Mouse (Mus musculus): ENCODE measurements around the gene Ap1m2. TPM values are rescaled to one million over a fixed set of nuclear protein-coding genes. Genes with fewer than 3 reads are reported as not detected.

Gene Ap1m2
- polyA plus RNA-seq, 1 experiment from 2014 or later = 3.4 TPM

DNA sequence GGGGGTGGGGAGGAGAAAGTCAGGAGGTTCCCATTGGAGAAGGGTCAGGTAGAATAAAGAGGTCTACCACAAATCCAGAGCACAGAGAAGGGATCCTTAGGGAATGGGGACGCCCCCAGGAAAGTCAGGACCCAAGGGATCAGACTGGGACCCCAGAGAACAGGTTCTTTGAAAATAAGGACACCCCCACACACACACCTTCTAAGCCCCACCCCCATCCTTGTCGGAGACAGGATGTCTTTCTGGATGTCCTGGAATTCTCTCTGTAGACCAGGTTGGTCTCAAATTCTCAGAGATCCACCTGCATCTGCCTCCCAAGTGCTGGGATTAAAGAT, 22.8 kb downstream of the Ap1m2 start:
- H3K27ac ChIP-seq (ENCODE audit: low read depth, low read length) = no peak overlapping the region
- WGBS = 84% methylated on average over 2 of the region's 2 CpGs
- H3K9ac ChIP-seq (ENCODE audit: low read depth, low read length) = no peak overlapping the region
- H3K36me3 ChIP-seq (ENCODE audit: control insufficient read depth, insufficient read depth, low read length) = no peaks in the 10 kb centered on the region; the same call in 1 of the 2 replicates
- 0 out of 2 replicates have a peak overlapping the region, but pooled peaks have one; percentile 5 for H3K4me3 ChIP-seq (ENCODE audit: low read depth, low read length)
- peaks cover 8% of the 10 kb centered on the region for H3K4me1 ChIP-seq (replicated peaks; ENCODE audit: control insufficient read depth, insufficient read depth, low read length)
- no peaks in the 10 kb centered on the region for H3K27me3 ChIP-seq (ENCODE audit: control insufficient read depth, insufficient read depth, low read length)
- DNase-seq (ENCODE audit: low spot score) = no peak
- ATAC-seq (ENCODE audit: low FRiP score) = no peak
- 0 out of 2 replicates have a peak overlapping the region, but pooled peaks have one; percentile 4 for H3K4me2 ChIP-seq (replicated peaks; ENCODE audit: low read depth, low read length)
- H3K9me3 ChIP-seq (ENCODE audit: control insufficient read depth, low read length) = no peaks in the 10 kb centered on the region

DNA sequence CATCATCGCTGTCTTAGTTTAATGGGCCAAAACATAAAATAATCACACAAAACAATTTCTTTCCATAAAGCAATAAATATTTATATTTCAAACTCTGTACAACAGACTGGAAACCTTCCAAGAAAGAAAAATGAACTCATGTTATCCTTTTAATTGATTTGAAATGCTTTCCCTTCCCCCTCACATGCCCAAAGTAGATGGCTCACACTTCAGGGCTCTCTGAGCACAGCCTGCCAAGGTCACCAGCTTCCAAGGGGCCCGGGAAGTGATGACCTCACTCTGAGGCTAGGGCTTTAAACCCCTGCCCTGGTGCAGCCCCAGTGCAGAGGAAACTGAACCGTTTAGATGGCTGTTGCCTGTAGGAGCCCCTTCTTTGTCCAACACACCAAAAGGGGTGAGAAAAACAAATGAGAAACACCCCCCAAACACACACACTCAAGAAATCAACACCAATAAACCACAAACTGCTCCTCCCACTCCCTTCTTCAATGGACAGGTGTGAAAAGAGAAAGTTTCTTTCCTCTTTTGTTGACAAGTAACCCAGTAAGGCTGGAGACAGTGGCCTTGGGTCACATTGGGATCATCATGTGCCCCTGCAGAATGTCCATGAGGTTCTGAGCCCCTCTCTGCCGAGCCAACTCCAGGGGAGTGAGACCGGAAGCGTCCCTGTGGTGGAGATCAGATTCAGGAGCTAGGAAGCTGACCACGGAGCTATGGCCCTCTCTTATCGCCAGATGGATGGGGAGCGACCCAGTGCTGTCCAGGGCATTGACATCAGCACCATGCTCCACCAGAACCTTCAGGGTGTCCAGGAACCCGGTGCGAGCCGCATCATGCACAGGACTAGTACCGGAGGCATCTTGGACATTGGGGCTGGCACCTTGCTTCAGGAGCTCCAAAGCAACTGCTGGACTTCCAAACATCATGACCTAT, 23.5 kb downstream of the Ap1m2 start:
- H3K9me3 ChIP-seq (ENCODE audit: control insufficient read depth, low read length) = no peaks in the 10 kb centered on the region
- H3K9ac ChIP-seq (ENCODE audit: low read depth, low read length) = 0 out of 2 replicates have a peak overlapping the region, but pooled peaks have one; percentile 78
- peaks cover 5% of the 10 kb centered on the region for H3K36me3 ChIP-seq (ENCODE audit: control insufficient read depth, insufficient read depth, low read length)
- peaks cover 8% of the 10 kb centered on the region for H3K4me1 ChIP-seq (replicated peaks; ENCODE audit: control insufficient read depth, insufficient read depth, low read length)
- peak overlapping the region; percentile 77 for H3K27ac ChIP-seq (ENCODE audit: low read depth, low read length)
- H3K4me3 ChIP-seq (ENCODE audit: low read depth, low read length) = peak overlapping the region; percentile 80
- peak overlapping the region; percentile 80 for H3K4me2 ChIP-seq (replicated peaks; ENCODE audit: low read depth, low read length)
- 84% methylated on average over 13 of the region's 13 CpGs for WGBS
- no peak for DNase-seq (ENCODE audit: low spot score)
- no peaks in the 10 kb centered on the region for H3K27me3 ChIP-seq (ENCODE audit: control insufficient read depth, insufficient read depth, low read length)
- no peak for ATAC-seq (ENCODE audit: low FRiP score)

DNA sequence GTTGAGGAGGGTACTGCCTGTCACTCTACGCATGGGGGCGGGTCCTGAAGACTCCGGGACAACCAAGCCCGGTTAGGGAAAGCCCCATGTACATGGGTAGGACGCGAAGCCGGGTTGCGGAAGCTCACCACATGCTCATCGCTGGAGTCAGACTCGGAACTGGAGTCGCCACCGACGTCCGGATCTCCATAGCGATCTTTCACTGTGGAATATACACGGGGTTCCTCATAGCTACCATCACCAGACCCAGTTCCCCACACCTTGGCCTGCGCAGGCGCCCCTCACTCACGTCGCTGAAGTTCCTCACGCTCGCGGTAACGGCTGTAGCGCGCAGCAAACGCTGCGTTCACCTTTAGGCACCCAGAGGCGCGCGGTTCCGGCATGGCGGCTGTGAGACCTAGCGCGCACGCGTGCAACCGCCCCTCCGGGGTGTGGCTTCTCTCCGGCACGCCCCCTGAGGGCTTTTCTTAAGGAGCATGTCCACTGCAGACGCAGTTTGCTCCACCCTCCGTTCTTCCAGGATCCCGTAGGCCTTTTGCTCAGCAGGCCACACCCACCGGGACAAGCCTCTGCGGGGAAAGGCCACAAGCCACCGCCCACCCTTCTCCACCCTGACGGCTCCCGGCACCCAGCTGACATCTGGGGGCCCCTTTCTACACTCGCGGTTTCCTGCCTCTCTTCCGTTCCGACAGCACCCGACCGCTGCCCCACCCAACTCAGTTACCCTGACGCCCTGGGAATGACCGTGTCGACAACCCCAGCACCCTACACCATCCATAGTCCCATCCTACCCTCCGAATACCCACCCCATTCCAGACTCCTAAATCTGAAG, 24.4 kb downstream of the Ap1m2 start, which contains the start of gene Kri1:
Gene Kri1 (minus strand): TSS at position 399 of the 832 bp plus-strand sequence.
- H3K27me3 ChIP-seq (ENCODE audit: control insufficient read depth, insufficient read depth, low read length) = no peaks in the 10 kb centered on the region
- peaks cover 5% of the 10 kb centered on the region for H3K36me3 ChIP-seq (ENCODE audit: control insufficient read depth, insufficient read depth, low read length)
- peak; percentile 72 for ATAC-seq (ENCODE audit: low FRiP score)
- peak within 1 kb of the TSS; percentile 80 for H3K4me3 ChIP-seq (ENCODE audit: low read depth, low read length)
- WGBS = 1% methylated on average over 58 of the region's 59 CpGs
- H3K4me1 ChIP-seq (replicated peaks; ENCODE audit: control insufficient read depth, insufficient read depth, low read length) = peaks cover 8% of the 10 kb centered on the region
- H3K4me2 ChIP-seq (replicated peaks; ENCODE audit: low read depth, low read length) = peak within 1 kb of the TSS; percentile 80
- peak within 1 kb of the TSS; percentile 77 for H3K27ac ChIP-seq (ENCODE audit: low read depth, low read length)
- peak within 1 kb of the TSS; percentile 78 for H3K9ac ChIP-seq (ENCODE audit: low read depth, low read length)
- DNase-seq (ENCODE audit: low spot score) = peak; percentile 97
- H3K9me3 ChIP-seq (ENCODE audit: control insufficient read depth, low read length) = no peaks in the 10 kb centered on the region

- DNase-seq (ENCODE audit: low spot score) = no peak
- no peaks in the 10 kb centered on the region for H3K9me3 ChIP-seq (ENCODE audit: control insufficient read depth, low read length)
- peaks cover 8% of the 10 kb centered on the region for H3K36me3 ChIP-seq (ENCODE audit: control insufficient read depth, insufficient read depth, low read length)
- peak overlapping the region; percentile 78; the same call in 1 of the 2 replicates for H3K9ac ChIP-seq (ENCODE audit: low read depth, low read length)
- H3K27me3 ChIP-seq (ENCODE audit: control insufficient read depth, insufficient read depth, low read length) = no peaks in the 10 kb centered on the region
- no peak for ATAC-seq (ENCODE audit: low FRiP score)
- H3K27ac ChIP-seq (ENCODE audit: low read depth, low read length) = no peak overlapping the region
- H3K4me2 ChIP-seq (replicated peaks; ENCODE audit: low read depth, low read length) = peak overlapping the region; percentile 80
- WGBS = 72% methylated on average over 3 of the region's 3 CpGs
- H3K4me1 ChIP-seq (replicated peaks; ENCODE audit: control insufficient read depth, insufficient read depth, low read length) = peaks cover 8% of the 10 kb centered on the region
- H3K4me3 ChIP-seq (ENCODE audit: low read depth, low read length) = peak overlapping the region; percentile 80
These were observed 25.4 kb downstream of the Ap1m2 start for GRCm38 (mm10) chr9:21286753-21287152.

GRCm38 (mm10) chr9:21283994-21284393, 28.1 kb downstream of the Ap1m2 start:
- ATAC-seq (ENCODE audit: low FRiP score) = no peak
- H3K27ac ChIP-seq (ENCODE audit: low read depth, low read length) = no peak overlapping the region
- H3K4me3 ChIP-seq (ENCODE audit: low read depth, low read length) = no peak overlapping the region
- WGBS = 89% methylated on average over 3 of the region's 3 CpGs
- no peak overlapping the region for H3K4me2 ChIP-seq (replicated peaks; ENCODE audit: low read depth, low read length)
- no peaks in the 10 kb centered on the region for H3K27me3 ChIP-seq (ENCODE audit: control insufficient read depth, insufficient read depth, low read length)
- no peak overlapping the region for H3K9ac ChIP-seq (ENCODE audit: low read depth, low read length)
- peaks cover 15% of the 10 kb centered on the region for H3K36me3 ChIP-seq (ENCODE audit: control insufficient read depth, insufficient read depth, low read length)
- H3K9me3 ChIP-seq (ENCODE audit: control insufficient read depth, low read length) = no peaks in the 10 kb centered on the region
- no peak for DNase-seq (ENCODE audit: low spot score)
- peaks cover 4% of the 10 kb centered on the region; the same call in 1 of the 2 replicates for H3K4me1 ChIP-seq (replicated peaks; ENCODE audit: control insufficient read depth, insufficient read depth, low read length)

DNA sequence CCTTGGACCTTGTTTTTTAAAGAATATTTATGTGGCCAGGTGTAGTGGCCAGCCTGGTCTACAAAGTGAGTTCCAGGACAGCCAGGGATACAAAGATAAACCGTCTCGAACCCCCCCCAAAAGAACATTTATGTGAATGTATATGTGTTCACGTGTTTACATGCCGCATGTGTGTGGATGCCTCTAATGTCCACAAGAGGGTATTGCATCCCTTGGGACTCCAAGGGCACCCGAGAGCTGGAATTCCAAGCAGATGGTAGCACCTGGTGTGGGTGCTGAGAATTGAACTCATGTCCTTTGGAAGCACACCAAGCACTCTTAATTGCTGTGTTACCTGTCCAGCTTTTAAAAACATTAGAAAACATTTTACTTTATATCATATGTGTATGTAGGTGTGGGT, 28.5 kb downstream of the Ap1m2 start:
- Histone ChIP-seq H3K4me1 (replicated peaks; ENCODE audit: control insufficient read depth, insufficient read depth, low read length) (peaks cover 4% of the 10 kb centered on the region; the same call in 1 of the 2 replicates), H3K36me3 (ENCODE audit: control insufficient read depth, insufficient read depth, low read length) (peaks cover 15% of the 10 kb centered on the region), H3K9ac (ENCODE audit: low read depth, low read length) (no peak overlapping the region), H3K9me3 (ENCODE audit: control insufficient read depth, low read length) (no peaks in the 10 kb centered on the region), H3K4me2 (replicated peaks; ENCODE audit: low read depth, low read length) (no peak overlapping the region), H3K27me3 (ENCODE audit: control insufficient read depth, insufficient read depth, low read length) (no peaks in the 10 kb centered on the region), H3K27ac (ENCODE audit: low read depth, low read length) (no peak overlapping the region), H3K4me3 (ENCODE audit: low read depth, low read length) (no peak overlapping the region)
- no peak for ATAC-seq (ENCODE audit: low FRiP score)
- DNase-seq (ENCODE audit: low spot score) = no peak
- 94% methylated on average over 5 of the region's 5 CpGs for WGBS

DNA sequence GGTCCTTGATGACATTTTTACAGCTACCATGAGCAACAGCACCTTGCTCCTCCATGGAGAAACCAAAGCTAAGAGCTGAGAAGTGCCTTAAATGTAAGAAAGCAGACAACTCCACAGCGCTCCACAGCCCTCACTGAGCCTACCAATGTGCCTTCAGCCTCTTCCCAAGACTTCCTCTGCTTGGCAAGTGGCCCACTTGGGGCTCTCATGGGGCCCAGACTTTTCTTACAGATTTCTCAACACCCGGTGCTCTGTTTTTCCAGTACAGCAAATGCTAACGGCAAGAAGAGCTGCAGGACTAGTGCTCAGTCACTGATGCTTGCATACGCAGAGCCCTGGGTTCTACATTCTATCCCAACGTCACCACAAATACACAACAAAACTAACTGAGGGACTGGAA, 34.4 kb downstream of the Ap1m2 start:
- no peak overlapping the region for H3K4me2 ChIP-seq (replicated peaks; ENCODE audit: low read depth, low read length)
- peaks cover 23% of the 10 kb centered on the region for H3K36me3 ChIP-seq (ENCODE audit: control insufficient read depth, insufficient read depth, low read length)
- H3K4me3 ChIP-seq (ENCODE audit: low read depth, low read length) = no peak overlapping the region
- H3K27me3 ChIP-seq (ENCODE audit: control insufficient read depth, insufficient read depth, low read length) = no peaks in the 10 kb centered on the region
- no peaks in the 10 kb centered on the region for H3K9me3 ChIP-seq (ENCODE audit: control insufficient read depth, low read length)
- 94% methylated on average over 5 of the region's 5 CpGs for WGBS
- ATAC-seq (ENCODE audit: low FRiP score) (no peak), DNase-seq (ENCODE audit: low spot score) (no peak)
- no peak overlapping the region for H3K9ac ChIP-seq (ENCODE audit: low read depth, low read length)
- no peak overlapping the region for H3K27ac ChIP-seq (ENCODE audit: low read depth, low read length)
- no peaks in the 10 kb centered on the region for H3K4me1 ChIP-seq (replicated peaks; ENCODE audit: control insufficient read depth, insufficient read depth, low read length)

GRCm38 (mm10) chr9:21276307-21276706, 35.8 kb downstream of the Ap1m2 start:
- DNase-seq (ENCODE audit: low spot score) (no peak), ATAC-seq (ENCODE audit: low FRiP score) (no peak)
- 92% methylated on average over 8 of the region's 8 CpGs for WGBS
- Histone ChIP-seq H3K27me3 (ENCODE audit: control insufficient read depth, insufficient read depth, low read length) (no peaks in the 10 kb centered on the region), H3K4me2 (replicated peaks; ENCODE audit: low read depth, low read length) (no peak overlapping the region), H3K27ac (ENCODE audit: low read depth, low read length) (no peak overlapping the region), H3K4me3 (ENCODE audit: low read depth, low read length) (no peak overlapping the region), H3K4me1 (replicated peaks; ENCODE audit: control insufficient read depth, insufficient read depth, low read length) (no peaks in the 10 kb centered on the region), H3K9ac (ENCODE audit: low read depth, low read length) (no peak overlapping the region), H3K36me3 (ENCODE audit: control insufficient read depth, insufficient read depth, low read length) (peaks cover 21% of the 10 kb centered on the region), H3K9me3 (ENCODE audit: control insufficient read depth, low read length) (no peaks in the 10 kb centered on the region)
